Mouse (Mus musculus) right cerebral cortex, postnatal 36 days (tissue): ENCODE data around the gene Atpaf1.

ENCODE experiments used
- DNase-seq, 2 experiments: peaks; one replicate each; pipeline ENCODE4 v3.0.0; 2022; ENCODE audit warnings: low spot score in 2 of 2, mixed read lengths in 1 of 2

Gene Atpaf1

GRCm38 (mm10) chr4:115799981-115800380, 15.4 kb downstream of the Atpaf1 start:
- DNase-seq: no peak

- no peak for DNase-seq
Measured at GRCm38 (mm10) chr4:115812326-115812725, 27.7 kb downstream of the Atpaf1 start.

- DNase-seq: no peak
Measured at GRCm38 (mm10) chr4:115815606-115816005, 31.0 kb downstream of the Atpaf1 start.

GRCm38 (mm10) chr4:115820199-115820598, 35.6 kb downstream of the Atpaf1 start:
- DNase-seq: no peak

GRCm38 (mm10) chr4:115820944-115821343, 36.3 kb downstream of the Atpaf1 start:
- no peak for DNase-seq

- DNase-seq: no peak
Measured at GRCm38 (mm10) chr4:115821431-115821830, 36.8 kb downstream of the Atpaf1 start.

- DNase-seq: no peak
Measured at GRCm38 (mm10) chr4:115821928-115822327, 37.3 kb downstream of the Atpaf1 start.

- no peak for DNase-seq
Measured at GRCm38 (mm10) chr4:115824178-115824577, 39.6 kb downstream of the Atpaf1 start.

GRCm38 (mm10) chr4:115825271-115825670, 40.7 kb downstream of the Atpaf1 start:
- DNase-seq: no peak

GRCm38 (mm10) chr4:115827066-115827465, 42.5 kb downstream of the Atpaf1 start:
- DNase-seq: no peak

GRCm38 (mm10) chr4:115827535-115827887, 42.9 kb downstream of the Atpaf1 start:
- DNase-seq: no peak

- DNase-seq: peak; percentile 26 to 36
Measured at GRCm38 (mm10) chr4:115827888-115828571, 43.4 kb downstream of the Atpaf1 start, which contains the start of gene Mob3c. Gene Mob3c, plus strand, starts transcription at chr4:115828092.

GRCm38 (mm10) chr4:115828572-115828902, 43.9 kb downstream of the Atpaf1 start:
- no peak for DNase-seq

- no peak for DNase-seq
Measured at GRCm38 (mm10) chr4:115830491-115830890, 45.9 kb downstream of the Atpaf1 start.

- no peak for DNase-seq
Measured at GRCm38 (mm10) chr4:115831221-115831620, 46.6 kb downstream of the Atpaf1 start.

GRCm38 (mm10) chr4:115832040-115832439, 47.4 kb downstream of the Atpaf1 start:
- no peak for DNase-seq

- no peak for DNase-seq
Measured at GRCm38 (mm10) chr4:115835576-115835975, 51.0 kb downstream of the Atpaf1 start.

- DNase-seq: no peak
Measured at GRCm38 (mm10) chr4:115838196-115838595, 53.6 kb downstream of the Atpaf1 start.

GRCm38 (mm10) chr4:115838696-115839641, 54.4 kb downstream of the Atpaf1 start, which contains the start of gene Mknk1:
Gene Mknk1, plus strand, starts transcription at chr4:115839198.
- peak; percentile 89 to 93 for DNase-seq

GRCm38 (mm10) chr4:115839956-115840355, 55.3 kb downstream of the Atpaf1 start:
- no peak for DNase-seq

GRCm38 (mm10) chr4:115840842-115841241, 56.2 kb downstream of the Atpaf1 start:
- no peak for DNase-seq

GRCm38 (mm10) chr4:115846656-115847055, 62.0 kb downstream of the Atpaf1 start:
- DNase-seq: no peak

- peak in 1 of 2 experiments; percentile 41 for DNase-seq
Measured at GRCm38 (mm10) chr4:115847377-115847776, 62.8 kb downstream of the Atpaf1 start.
